Mouse (Mus musculus) midbrain, embryonic 12.5 days (tissue): ENCODE measurements at regions not wholly inside any gene's neighbourhood (a gene's known extent, or its start where the extent isn't known, plus 50 kb on each side); places are given as distances from the start of the nearest gene placed in this dataset.

Experiments
- ATAC-seq: fragments of 200-750 bp; cut with Nextera tagmentation; 2 replicates; pipeline ENCODE4 v1.8.0; 2017; ENCODE audit warnings: low read depth, moderate TSS enrichment, moderate library complexity; ENCODE audit not compliant: low FRiP score
- H3K27ac ChIP-seq: fragments of 300-500 bp; sonication (generic); replicated peaks from 2 replicates; pipeline ENCODE4 v1.5.1; 2016; ENCODE audit warnings: mild to moderate bottlenecking
- H3K27me3 ChIP-seq: fragments of 300-500 bp; sonication (generic); 2 replicates; pipeline ENCODE4 v1.6.1; 2016; ENCODE audit warnings: mild to moderate bottlenecking
- H3K36me3 ChIP-seq: fragments of 300-500 bp; sonication (generic); 2 replicates; pipeline ENCODE4 v1.6.1; 2016
- H3K4me1 ChIP-seq: fragments of 300-500 bp; sonication (generic); 2 replicates; pipeline ENCODE4 v1.6.1; 2016
- H3K4me2 ChIP-seq: fragments of 300-500 bp; sonication (generic); replicated peaks from 2 replicates; pipeline ENCODE4 v1.6.1; 2016; ENCODE audit warnings: mild to moderate bottlenecking, moderate library complexity
- H3K4me3 ChIP-seq: fragments of 300-500 bp; sonication (generic); 2 replicates; pipeline ENCODE4 v1.5.1; 2016; ENCODE audit warnings: mild to moderate bottlenecking
- H3K9ac ChIP-seq: fragments of 300-500 bp; sonication (generic); replicated peaks from 2 replicates; pipeline ENCODE4 v1.6.1; 2016; ENCODE audit warnings: mild to moderate bottlenecking, moderate library complexity
- H3K9me3 ChIP-seq: fragments of 300-500 bp; sonication (generic); 2 replicates; pipeline ENCODE4 v1.6.1; 2016; ENCODE audit warnings: mild to moderate bottlenecking
- WGBS: fragments of 180-500 bp; shearing (Covaris S2); methylation state at CpG from one replicate; pipeline ENCODE4 v1.1.7; 2016; 5-methylcytosine and 5-hydroxymethylcytosine counted together

DNA sequence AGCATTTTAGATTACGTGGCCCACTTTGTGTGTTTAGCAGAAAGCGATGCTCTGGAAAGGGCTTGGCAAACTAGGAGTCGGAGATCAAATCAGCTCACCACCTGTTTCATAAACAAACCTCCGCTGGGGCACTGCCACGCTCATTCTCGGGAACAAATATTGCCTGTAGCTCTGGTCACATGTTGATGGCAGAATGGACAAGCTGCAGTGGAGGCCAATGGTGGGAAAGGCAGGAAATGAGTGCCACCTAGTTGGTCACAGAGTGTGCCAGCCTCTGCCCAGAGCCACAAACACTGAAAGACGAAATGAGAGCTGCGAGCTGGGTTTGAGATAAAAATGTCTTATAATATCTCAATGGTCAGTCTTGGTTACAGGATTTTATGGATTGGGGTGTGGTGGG is 259.2 kb upstream of the Csf3r start:
- no peak overlapping the region for H3K27ac ChIP-seq
- ATAC-seq: no peak
- no peaks in the 10 kb centered on the region for H3K4me1 ChIP-seq
- no peaks in the 10 kb centered on the region for H3K36me3 ChIP-seq
- H3K9me3 ChIP-seq: no peaks in the 10 kb centered on the region
- WGBS: 84% methylated on average over 8 of the region's 8 CpGs
- no peak overlapping the region for H3K9ac ChIP-seq
- H3K27me3 ChIP-seq: no peaks in the 10 kb centered on the region
- no peak overlapping the region for H3K4me3 ChIP-seq
- H3K4me2 ChIP-seq: no peak overlapping the region

- no peak overlapping the region for H3K27ac ChIP-seq
- ATAC-seq: no peak
Observed at GRCm38 (mm10) chr4:125777126-125777525, 247.2 kb upstream of the Csf3r start.

GRCm38 (mm10) chr4:125780113-125780512 is 244.2 kb upstream of the Csf3r start:
- peaks cover 64% of the 10 kb centered on the region for H3K27me3 ChIP-seq

More at GRCm38 (mm10) chr4:125777126-125777525, 247.2 kb upstream of the Csf3r start:
- H3K4me3 ChIP-seq: no peak overlapping the region
- H3K4me1 ChIP-seq: peaks cover 22% of the 10 kb centered on the region
- peaks cover 46% of the 10 kb centered on the region for H3K27me3 ChIP-seq
- WGBS: 82% methylated on average over 4 of the region's 4 CpGs
- no peak overlapping the region for H3K9ac ChIP-seq
- no peak overlapping the region for H3K4me2 ChIP-seq
- no peaks in the 10 kb centered on the region for H3K9me3 ChIP-seq
- H3K36me3 ChIP-seq: no peaks in the 10 kb centered on the region

DNA sequence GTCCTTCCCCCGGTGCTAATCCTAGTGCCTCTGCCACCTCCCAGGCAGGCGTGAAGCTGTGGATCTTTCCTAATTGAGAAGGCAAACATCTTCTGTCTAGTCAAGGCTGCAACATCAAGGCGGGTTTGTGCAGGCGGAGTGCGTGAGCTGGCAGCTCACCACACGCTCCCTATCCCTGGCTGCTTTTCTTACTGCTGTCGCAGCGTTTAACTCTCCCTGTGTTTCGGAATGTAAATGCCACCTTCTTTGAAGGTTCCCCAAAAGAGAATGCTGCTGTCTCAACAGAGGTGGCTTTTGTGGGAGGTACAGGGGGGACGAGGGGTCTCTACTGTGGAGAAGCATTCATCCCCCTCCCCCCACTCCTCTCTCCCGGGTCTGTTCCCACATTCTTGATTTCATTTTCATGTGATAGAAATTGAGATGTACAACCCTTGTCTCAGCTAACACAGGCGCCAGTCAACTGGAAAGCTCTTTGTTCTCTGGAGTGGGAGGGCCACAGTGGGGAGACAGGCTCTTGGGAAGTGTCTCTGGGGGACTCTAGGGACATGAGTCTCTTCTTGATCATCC is 243.3 kb upstream of the Csf3r start:
- ATAC-seq: peak; percentile 41; the same call in 1 of the 2 replicates
- H3K4me3 ChIP-seq: no peak overlapping the region
- peak overlapping the region; percentile 21; the same call in 1 of the 2 replicates for H3K4me2 ChIP-seq
- no peak overlapping the region for H3K9ac ChIP-seq
- peaks cover 22% of the 10 kb centered on the region for H3K4me1 ChIP-seq
- 0 out of 2 replicates have a peak overlapping the region, but pooled peaks have one; percentile 20 for H3K27ac ChIP-seq
- peaks cover 64% of the 10 kb centered on the region for H3K27me3 ChIP-seq
- no peaks in the 10 kb centered on the region for H3K36me3 ChIP-seq
- H3K9me3 ChIP-seq: no peaks in the 10 kb centered on the region
- WGBS: 5% methylated on average over 12 of the region's 12 CpGs

More at GRCm38 (mm10) chr4:125780113-125780512, 244.2 kb upstream of the Csf3r start:
- no peak overlapping the region for H3K4me3 ChIP-seq
- peak overlapping the region; percentile 65 for H3K27ac ChIP-seq
- WGBS: 2% methylated on average over 4 of the region's 4 CpGs
- ATAC-seq: no peak
- H3K9ac ChIP-seq: no peak overlapping the region; the same call in 1 of the 2 replicates
- peaks cover 22% of the 10 kb centered on the region for H3K4me1 ChIP-seq
- H3K36me3 ChIP-seq: no peaks in the 10 kb centered on the region
- no peak overlapping the region for H3K4me2 ChIP-seq
- H3K9me3 ChIP-seq: no peaks in the 10 kb centered on the region

GRCm38 (mm10) chr4:125782346-125782745 is 242.0 kb upstream of the Csf3r start:
- no peak overlapping the region for H3K4me3 ChIP-seq

DNA sequence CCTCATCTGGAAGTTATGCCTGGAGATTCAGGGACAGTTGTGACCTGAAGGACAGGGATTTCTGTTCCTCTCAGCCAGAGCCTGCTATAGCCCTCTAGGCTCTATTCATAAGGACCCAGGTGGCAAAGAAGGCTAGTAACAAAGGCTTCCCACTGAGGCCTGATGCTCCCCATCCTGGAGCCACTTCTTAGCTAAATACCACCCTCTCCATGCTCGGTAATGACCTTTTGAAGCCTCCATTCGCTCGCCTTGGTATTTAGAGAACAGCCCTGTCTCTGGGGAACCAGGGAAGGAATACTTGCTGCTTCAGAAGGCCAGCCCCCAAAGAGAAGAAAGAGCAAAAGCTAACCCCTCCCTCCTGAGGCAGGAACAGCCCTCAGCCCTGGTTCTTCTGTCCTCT is 238.3 kb upstream of the Csf3r start:
- Histone ChIP-seq H3K27me3 (peaks cover 31% of the 10 kb centered on the region), H3K27ac (no peak overlapping the region), H3K4me2 (no peak overlapping the region), H3K36me3 (no peaks in the 10 kb centered on the region), H3K4me1 (peaks cover 5% of the 10 kb centered on the region), H3K4me3 (no peak overlapping the region), H3K9ac (no peak overlapping the region), H3K9me3 (no peaks in the 10 kb centered on the region)
- ATAC-seq: no peak
- WGBS: 4% methylated on average over 3 of the region's 3 CpGs

More at GRCm38 (mm10) chr4:125782346-125782745, 242.0 kb upstream of the Csf3r start:
- Histone ChIP-seq H3K36me3 (no peaks in the 10 kb centered on the region), H3K9ac (no peak overlapping the region), H3K4me2 (no peak overlapping the region), H3K27ac (no peak overlapping the region), H3K9me3 (no peaks in the 10 kb centered on the region), H3K27me3 (peaks cover 53% of the 10 kb centered on the region), H3K4me1 (peaks cover 22% of the 10 kb centered on the region)
- no peak for ATAC-seq
- WGBS: 79% methylated on average over 3 of the region's 3 CpGs

DNA sequence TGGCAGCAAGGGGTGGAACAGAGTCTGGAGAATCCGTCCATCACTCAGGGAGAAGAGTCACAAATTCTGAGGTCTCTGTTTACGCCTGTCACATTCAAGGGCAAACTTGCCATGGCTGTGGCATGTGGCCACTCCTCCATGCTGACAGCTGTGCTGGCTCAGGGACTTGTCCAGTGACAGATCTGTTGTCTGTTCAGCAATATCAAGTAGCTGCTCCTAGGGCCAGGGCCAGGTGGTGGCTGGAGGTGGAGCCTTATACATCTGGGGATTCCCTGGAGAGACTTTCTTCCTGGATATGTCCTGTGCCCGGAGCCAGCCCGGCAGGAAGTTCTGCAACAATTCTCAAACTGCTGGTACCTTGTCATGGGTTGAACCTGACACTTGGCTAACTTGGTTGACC is 229.7 kb upstream of the Csf3r start:
- Histone ChIP-seq H3K27me3 (no peaks in the 10 kb centered on the region), H3K4me3 (no peak overlapping the region), H3K4me1 (no peaks in the 10 kb centered on the region), H3K27ac (no peak overlapping the region), H3K4me2 (no peak overlapping the region), H3K36me3 (no peaks in the 10 kb centered on the region), H3K9me3 (no peaks in the 10 kb centered on the region), H3K9ac (no peak overlapping the region)
- WGBS: 88% methylated on average over 4 of the region's 4 CpGs
- no peak for ATAC-seq

GRCm38 (mm10) chr4:125807923-125808322 is 216.4 kb upstream of the Csf3r start:
- 93% methylated on average over 4 of the region's 4 CpGs for WGBS
- H3K27me3 ChIP-seq: peaks cover 4% of the 10 kb centered on the region; the same call in 1 of the 2 replicates
- no peak overlapping the region for H3K4me3 ChIP-seq
- H3K9ac ChIP-seq: no peak overlapping the region
- no peaks in the 10 kb centered on the region for H3K36me3 ChIP-seq
- no peak overlapping the region for H3K27ac ChIP-seq
- ATAC-seq: no peak
- H3K4me1 ChIP-seq: peaks cover 13% of the 10 kb centered on the region
- H3K9me3 ChIP-seq: no peaks in the 10 kb centered on the region
- H3K4me2 ChIP-seq: no peak overlapping the region

DNA sequence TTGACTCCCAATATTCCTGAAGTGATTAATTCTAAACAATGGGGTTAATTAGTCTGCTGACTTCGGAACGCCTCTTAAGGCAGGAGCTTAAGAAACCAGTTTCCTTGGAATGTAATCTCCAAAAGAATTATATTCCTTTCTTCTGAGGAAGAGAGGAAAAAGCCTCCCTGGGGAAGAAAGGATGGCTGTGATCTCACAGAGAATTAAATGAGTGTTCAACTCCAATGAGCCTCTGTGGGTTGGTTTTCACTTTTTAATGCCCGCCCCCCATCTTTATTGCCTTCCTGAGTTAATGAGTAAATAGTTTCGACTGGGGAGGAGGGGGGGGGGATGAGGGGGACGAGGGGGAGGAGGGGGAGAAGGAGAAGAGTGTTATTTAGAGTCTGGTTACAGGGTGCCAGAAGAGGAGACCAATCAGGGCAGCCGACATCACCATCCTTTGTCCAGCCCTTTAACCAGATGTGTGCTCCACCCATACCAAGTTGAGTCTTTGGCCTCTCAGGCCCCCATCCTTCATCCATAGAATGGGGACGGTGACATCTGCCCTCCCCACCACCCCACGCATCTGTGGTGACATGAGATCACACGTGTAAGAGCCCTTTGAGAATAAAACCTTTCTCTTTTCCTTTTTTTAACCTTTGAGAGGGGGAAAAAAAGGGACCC is 214.8 kb upstream of the Csf3r start:
- no peaks in the 10 kb centered on the region for H3K9me3 ChIP-seq
- no peak overlapping the region for H3K4me2 ChIP-seq
- H3K36me3 ChIP-seq: no peaks in the 10 kb centered on the region
- WGBS: 14% methylated on average over 8 of the region's 9 CpGs
- peaks cover 3% of the 10 kb centered on the region; the same call in 1 of the 2 replicates for H3K27me3 ChIP-seq
- H3K4me1 ChIP-seq: peaks cover 13% of the 10 kb centered on the region
- no peak for ATAC-seq
- no peak overlapping the region for H3K4me3 ChIP-seq
- no peak overlapping the region for H3K9ac ChIP-seq
- H3K27ac ChIP-seq: no peak overlapping the region

DNA sequence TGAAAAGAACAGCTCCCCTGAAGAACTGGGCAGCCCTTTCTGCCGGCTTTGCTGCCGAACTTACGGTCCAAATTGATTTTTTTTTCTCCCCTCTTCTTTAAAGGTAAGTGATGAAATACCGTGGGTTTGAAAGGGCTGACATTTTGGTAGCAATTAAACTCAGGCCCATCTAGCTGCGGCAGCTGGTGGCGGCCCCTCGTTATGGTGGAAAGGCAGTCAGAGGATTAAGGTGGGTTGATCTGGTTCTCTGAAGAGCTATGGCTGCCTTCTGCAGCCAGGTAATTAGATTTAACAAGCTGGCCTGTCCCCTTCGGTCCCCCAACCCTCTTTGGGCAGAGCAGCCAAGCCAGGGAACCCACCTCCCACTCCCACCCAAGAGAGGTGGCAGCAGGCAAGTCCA is 214.1 kb upstream of the Csf3r start:
- peaks cover 3% of the 10 kb centered on the region; the same call in 1 of the 2 replicates for H3K27me3 ChIP-seq
- 0 out of 2 replicates have a peak overlapping the region, but pooled peaks have one; percentile 30 for H3K27ac ChIP-seq
- no peaks in the 10 kb centered on the region for H3K9me3 ChIP-seq
- no peak overlapping the region for H3K9ac ChIP-seq
- no peak for ATAC-seq
- no peak overlapping the region for H3K4me2 ChIP-seq
- no peaks in the 10 kb centered on the region for H3K36me3 ChIP-seq
- peaks cover 13% of the 10 kb centered on the region for H3K4me1 ChIP-seq
- WGBS: 50% methylated on average over 8 of the region's 8 CpGs
- H3K4me3 ChIP-seq: no peak overlapping the region

DNA sequence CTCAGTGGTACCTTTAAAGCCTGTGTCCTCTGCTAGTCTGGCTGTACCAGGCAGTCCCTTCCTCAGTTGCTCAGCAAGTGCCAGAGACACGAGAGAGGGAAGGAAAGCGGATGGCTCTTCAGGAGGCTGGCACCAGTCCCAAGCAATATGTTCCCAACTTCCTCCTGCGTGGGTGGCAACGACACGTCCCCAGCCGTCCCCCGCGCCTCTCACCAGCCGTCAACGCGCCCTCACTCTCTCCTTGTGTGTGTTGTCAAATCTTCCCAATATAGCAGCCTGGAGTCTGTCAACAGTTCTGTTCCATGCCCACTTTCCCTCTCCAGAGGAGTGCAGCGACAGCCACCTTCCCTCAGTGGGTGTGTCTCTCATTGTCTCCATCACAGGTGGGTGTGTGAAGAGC is 210.0 kb upstream of the Csf3r start:
- Histone ChIP-seq H3K4me3 (no peak overlapping the region), H3K4me1 (peaks cover 17% of the 10 kb centered on the region), H3K9me3 (no peaks in the 10 kb centered on the region), H3K27me3 (peaks cover 10% of the 10 kb centered on the region), H3K27ac (no peak overlapping the region), H3K36me3 (no peaks in the 10 kb centered on the region), H3K9ac (no peak overlapping the region), H3K4me2 (no peak overlapping the region)
- no peak for ATAC-seq
- 89% methylated on average over 12 of the region's 12 CpGs for WGBS

- no peak overlapping the region for H3K9ac ChIP-seq
- no peaks in the 10 kb centered on the region for H3K9me3 ChIP-seq
- ATAC-seq: no peak
- H3K36me3 ChIP-seq: no peaks in the 10 kb centered on the region
- no peak overlapping the region for H3K27ac ChIP-seq
- H3K4me2 ChIP-seq: no peak overlapping the region
- no peak overlapping the region for H3K4me3 ChIP-seq
- 65% methylated on average over 3 of the region's 3 CpGs for WGBS
- H3K27me3 ChIP-seq: peaks cover 10% of the 10 kb centered on the region
- H3K4me1 ChIP-seq: peaks cover 11% of the 10 kb centered on the region
Observed at GRCm38 (mm10) chr4:125815276-125815675, 209.1 kb upstream of the Csf3r start.
